Mouse (Mus musculus) lung, postnatal 10 days (tissue): Measurements from ENCODE around the gene Pde3a.

Experiments
- DNase-seq: peaks from one replicate; pipeline ENCODE4 v3.0.0; 2021

The Pde3a gene

DNA sequence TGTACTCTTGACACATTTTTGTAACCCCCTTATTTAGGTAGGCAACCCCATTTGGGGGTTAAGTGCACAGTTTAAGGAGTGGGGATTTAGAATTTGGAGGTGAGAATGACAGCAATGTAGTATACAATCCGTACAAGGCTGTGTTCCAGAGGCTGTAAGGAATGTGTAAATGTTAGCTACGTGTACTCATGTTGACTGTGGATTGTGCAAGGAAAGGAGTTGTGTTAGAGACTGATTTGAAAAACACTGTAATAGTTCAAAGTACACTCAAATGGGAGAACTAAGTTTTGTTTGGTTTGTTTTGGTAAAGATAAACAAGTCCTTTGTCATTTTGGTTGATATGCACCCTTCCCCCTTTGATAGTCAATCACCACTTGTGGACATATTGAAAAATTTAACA, 273.5 kb downstream of the Pde3a start:
- DNase-seq, result no peak

GRCm38 (mm10) chr6:141523747-141524640, 274.9 kb downstream of the Pde3a start, which contains the start of gene Slco1c1:
Gene Slco1c1 (plus strand): TSS chr6:141524368.
- DNase-seq, result no peak

- DNase-seq, result no peak
Measured at GRCm38 (mm10) chr6:141525787-141526186, 276.7 kb downstream of the Pde3a start.

- no peak for DNase-seq
Measured at GRCm38 (mm10) chr6:141530865-141531264, 281.8 kb downstream of the Pde3a start.

GRCm38 (mm10) chr6:141537298-141537697, 288.2 kb downstream of the Pde3a start:
- DNase-seq, result no peak

DNA sequence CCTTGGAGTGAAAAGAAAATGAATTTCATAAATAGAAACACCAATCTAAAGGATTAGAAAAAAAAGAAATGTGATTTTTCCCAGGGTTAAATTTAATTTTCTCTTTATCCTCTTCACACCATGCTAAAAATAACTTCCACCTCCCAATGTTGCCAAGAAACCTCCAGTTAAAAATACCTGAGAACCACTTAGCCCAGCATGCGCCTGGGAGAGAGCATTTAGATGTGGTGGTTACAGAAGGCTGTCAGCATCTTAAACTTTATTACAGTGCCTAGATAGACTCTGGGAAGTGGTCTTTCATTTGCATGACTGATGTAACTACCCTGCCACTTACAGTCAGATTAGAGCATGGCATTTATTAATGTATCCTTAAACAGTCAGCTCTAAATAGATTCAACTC, 292.1 kb downstream of the Pde3a start:
- DNase-seq, result no peak

GRCm38 (mm10) chr6:141543344-141543743, 294.3 kb downstream of the Pde3a start:
- no peak for DNase-seq
